Mouse (Mus musculus) adipocyte (in vitro differentiated cells): ENCODE results near the gene Ndufaf7.
A peak's percentile ranks its signal among the peaks of the same experiment; 100 is the strongest.

Source experiments
- DNase-seq: peaks from one replicate; pipeline ENCODE4 v3.0.0-alpha.2; 2016; ENCODE audit warnings: low spot score

Ndufaf7 gene

DNA sequence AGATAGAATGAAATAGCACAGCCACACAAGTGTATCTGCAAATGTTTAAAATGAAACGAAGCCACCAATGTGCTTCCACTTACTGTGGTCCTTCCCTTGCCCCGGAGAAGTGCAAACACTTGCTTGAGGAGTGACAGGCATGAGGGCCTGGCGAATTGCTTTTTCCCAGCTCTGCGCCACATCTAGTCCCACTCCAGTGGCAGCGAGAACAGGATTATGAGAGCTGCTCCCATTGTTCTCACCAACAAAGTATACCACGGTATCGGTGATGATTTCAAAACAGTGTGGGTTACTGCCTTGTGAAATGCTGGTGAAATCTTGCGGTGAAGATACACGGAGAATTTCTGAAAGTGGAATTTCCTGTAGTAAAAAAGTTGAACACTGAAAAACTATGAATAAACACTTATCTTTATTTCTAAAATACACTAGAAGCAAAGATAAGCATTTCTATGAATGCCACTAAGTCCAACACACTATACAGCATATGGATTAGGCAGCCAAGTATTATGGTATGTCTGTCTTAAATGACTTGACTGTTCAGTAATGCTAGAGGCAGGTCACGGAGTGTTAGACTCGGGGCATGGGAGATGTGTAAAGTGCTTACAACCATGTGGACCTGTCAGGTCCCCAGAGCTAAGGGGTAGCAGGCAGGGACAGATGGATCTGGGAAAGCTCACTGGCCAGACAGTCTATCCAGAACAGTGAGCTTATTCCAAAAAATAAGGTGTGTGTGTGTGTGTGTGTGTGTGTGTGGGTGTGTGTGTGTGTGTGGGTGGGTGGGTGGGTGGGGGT, 29.4 kb downstream of the Ndufaf7 start:
- no peak for DNase-seq

DNA sequence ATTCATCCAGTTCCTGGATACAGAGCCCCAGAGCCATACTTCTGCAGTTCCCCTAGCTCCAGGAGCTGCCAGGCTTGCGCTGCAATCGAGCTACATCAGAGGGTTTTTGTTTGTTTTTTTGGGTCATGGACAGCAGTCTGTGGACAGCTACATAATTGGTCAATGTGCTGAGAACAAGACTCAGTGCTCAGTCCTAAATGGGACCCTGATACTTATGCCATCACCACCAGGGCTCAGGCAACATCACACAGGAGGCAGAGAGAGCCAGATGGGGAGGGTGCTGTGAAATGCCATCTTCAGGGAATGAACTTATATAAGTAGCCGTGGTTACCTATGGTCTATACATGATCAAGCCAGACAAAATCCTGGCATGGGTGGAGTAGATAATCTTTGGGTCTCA, 31.6 kb downstream of the Ndufaf7 start:
- no peak for DNase-seq

DNA sequence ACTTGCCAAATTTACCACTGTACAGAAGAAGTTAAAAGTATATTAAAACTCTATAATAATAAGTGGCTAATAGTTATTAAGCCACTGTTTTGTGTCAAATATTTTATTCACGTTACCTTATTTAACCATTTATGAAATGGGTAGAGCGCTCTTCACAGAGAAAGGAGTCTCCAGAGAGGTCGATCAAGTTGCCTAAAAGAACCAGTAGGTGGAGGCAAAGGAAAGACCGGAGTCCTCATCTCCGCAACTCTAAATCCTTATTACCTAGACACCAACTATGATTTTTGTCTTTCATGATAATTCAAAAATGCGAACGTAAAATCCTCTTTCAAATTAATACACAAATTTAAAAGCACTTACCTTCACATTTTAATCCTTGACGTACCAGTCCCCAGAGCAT, 46.2 kb downstream of the Ndufaf7 start:
- DNase-seq, result no peak

GRCm38 (mm10) chr17:78983736-78984135, 46.8 kb downstream of the Ndufaf7 start:
- no peak for DNase-seq

GRCm38 (mm10) chr17:78989015-78989414, 52.1 kb downstream of the Ndufaf7 start:
- no peak for DNase-seq

DNA sequence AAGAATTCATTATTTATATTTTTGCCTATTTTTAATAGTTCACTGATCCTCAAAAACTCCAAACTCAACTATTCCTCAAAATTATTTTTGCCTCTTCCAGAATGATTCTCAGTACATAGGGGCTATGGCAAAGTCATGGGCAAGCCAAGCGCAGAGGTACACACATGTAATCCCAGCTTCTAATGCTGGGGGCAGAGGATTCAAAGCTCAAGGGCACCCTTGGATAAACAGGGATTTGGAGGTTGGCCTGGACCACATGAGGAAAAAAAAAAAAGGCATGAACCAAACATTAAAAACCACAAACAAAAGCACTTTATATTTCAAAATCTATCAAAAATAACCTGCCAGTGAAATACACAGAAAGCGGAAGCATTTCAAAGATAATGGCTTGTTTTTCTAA, 54.6 kb downstream of the Ndufaf7 start:
- DNase-seq, result no peak

DNA sequence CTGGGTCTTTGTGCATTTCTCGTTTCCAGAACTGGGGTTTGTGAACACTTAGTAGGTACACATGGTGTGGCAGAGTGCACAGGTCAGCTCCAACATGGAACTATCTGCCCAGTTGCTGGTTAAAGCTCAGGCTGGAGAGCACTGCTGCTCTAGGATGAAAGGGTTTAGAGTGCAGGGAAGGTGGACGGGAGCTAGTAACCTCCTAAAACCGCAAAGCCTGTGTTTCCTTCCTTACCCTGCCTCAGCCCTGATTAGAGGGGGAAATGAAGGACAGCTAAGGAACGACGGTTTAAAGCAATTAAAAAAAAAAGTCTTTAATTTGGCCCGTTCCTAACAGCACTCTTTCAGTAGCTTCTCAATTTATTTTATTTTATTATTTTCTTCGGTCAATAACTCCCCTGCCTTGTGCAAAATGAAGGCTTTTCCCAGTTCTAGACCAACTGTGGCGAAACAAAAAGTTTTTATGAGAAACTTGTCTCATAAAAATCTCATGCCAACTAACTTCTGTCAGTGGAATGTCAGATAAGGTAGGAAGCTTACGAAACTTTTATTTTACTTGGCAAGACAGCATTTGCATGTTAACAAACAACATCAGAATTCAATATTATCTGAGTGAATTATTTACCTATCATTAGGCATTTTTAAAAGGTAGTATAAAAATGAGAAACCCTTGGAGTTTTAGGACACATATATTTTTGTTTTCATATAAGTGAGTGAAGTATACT, 55.5 kb downstream of the Ndufaf7 start:
- no peak for DNase-seq

GRCm38 (mm10) chr17:78993670-78994069, 56.7 kb downstream of the Ndufaf7 start:
- DNase-seq, result no peak

DNA sequence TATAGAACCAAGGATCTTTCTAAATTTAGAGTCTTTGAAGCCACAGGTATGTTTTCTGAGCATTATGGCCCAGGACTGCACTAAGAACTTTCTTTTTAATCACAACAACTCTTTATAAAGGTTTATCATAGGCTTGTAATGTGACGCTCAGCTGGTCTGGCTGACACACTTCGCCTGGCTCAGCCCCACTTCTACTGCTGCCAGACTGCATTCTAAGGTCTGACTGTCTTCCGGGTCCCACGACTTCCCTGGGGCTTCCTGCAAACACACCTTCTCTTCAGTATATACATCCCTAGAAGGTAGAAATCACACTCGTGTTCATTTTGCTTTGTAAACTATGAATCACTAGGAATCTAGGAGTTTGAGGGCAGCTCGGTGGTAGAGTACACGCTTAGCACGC, 57.4 kb downstream of the Ndufaf7 start:
- no peak for DNase-seq

- DNase-seq, result peak; percentile 41
Measured at GRCm38 (mm10) chr17:78994931-78995820, 58.2 kb downstream of the Ndufaf7 start.
